Mouse (Mus musculus) spleen, postnatal 4 days (tissue): ENCODE results near the gene Foxo3.
A peak's percentile ranks its signal among the peaks of the same experiment; 100 is the strongest.

ENCODE experiments used
- DNase-seq, 2 experiments: peaks; one replicate each; pipeline ENCODE4 v3.0.0; 2022; ENCODE audit warnings: low spot score in 2 of 2

Gene Foxo3

DNA sequence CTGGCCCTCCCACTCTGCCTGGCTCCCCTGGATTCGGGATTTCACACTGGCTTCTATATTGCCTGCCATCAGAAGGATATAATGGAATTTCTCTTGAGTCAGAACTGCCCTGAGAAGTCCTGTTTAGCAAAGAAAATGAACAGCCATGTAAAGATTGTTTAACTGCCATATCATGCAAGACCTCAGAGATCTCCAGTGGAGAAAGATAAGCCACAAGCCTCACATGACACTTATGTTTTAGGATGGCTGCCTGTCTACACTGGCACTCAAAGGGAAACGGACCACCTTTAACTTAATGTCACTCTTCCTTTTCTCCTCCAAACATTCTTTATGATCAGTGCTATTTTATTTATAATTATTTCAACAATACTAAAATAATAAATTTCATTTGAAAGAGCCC, 26.6 kb downstream of the Foxo3 start:
- no peak for DNase-seq

DNA sequence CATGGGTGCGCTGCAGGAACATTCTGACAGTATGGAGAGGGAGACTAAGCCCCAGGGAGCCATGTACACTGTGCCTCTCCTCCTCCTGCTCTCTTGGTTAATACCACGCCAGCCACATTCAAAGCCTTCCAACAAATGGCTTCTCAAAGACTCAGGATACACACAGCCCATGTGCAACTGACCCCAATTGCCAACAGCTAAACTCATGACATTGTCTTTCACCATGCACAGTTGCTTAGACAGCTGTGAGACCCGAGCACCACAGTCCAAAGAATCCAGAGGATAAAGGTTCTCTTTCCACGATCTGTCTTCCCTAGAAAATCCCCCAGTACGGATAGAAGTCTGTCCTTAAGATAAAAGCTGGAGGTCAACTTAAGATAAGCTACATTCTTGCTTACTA, 27.9 kb downstream of the Foxo3 start:
- no peak for DNase-seq

DNA sequence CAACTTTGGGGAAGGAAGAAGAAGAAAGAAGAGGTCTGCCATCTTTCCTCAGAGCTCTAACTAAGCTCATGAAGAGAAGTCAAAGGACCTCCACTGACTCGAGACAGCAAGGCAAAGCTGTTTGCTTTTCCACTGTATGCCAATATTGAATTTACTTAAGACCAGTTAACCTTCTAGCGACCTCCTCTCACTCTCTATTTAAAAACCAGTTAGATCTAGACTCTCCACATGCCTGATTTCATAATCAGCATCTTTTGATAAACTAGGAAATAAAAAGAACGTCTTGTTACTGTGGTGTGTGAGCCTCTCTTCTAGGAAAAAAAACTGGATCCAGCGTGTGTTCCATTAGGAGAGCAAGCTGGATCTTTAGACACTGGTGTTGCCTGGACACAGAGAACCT, 28.4 kb downstream of the Foxo3 start:
- no peak for DNase-seq

DNA sequence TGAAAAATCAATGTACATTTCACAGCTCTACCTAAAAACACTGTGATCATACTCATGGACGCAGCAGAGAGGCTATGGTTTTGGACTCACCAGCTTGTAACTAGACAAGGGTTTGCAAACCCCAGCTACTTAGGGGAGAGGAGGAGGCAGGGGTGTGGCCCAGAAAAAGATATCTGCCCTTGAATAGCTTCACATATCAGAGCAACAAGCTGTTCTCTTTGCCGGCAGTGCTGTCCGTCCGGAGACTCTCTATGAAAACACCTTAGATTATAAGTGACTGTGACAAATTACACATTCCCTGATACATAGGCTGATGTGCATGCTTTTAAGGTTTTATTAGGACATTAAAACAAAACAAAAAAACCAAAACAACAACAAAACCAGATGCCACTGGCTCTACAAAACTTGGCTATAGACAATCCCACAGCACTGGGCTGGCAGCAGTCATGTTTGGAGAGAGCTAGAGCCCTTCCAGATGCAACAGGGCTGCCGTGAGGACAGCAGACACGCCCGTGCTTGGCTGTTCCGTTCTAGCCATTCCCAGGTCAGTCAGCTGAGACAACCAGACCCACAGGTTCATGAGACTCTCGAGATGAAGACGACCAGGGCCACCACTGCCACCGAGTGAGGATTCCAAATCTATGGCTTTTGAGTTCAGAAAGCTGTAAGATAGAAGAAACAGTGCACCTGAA, 29.3 kb downstream of the Foxo3 start:
- peak in 1 of 2 experiments; percentile 45 for DNase-seq

DNA sequence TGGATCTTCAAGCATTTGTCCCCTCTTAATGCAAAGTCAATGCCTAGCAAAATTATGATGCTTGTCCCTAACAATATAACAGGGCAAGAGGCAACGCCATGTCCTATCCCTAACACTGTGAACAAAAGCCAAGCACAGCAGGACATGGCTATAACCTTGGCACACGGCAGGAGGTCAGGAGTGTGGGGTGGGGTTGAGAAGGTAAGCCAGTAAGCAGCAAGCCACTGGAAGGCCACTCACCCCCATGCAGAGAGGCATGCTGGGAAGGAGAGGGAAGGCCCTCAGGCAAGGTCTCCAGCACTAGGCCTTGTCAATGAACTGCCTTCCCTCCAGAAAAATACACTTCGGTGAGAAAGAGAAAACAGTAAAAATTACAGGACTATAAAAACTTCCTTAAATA, 30.1 kb downstream of the Foxo3 start:
- no peak for DNase-seq

DNA sequence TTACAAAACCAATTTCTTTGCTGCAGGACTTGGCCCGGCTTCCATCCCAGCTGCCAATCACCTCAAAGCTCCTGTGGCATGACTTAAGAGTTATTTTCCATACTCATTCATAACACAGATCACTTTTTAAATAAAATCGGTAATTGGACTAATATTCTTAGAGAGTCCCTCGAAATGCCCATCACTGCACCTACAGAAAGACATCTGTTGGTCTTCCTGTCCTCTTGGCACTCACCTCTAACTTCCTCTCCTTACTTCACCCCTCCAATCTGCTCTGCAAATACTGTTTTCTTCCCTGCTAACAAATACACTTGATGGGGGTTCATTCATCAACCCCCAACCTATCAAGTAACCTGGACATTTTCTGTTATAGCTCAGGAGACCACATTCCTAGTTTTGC, 30.9 kb downstream of the Foxo3 start:
- DNase-seq, result no peak

DNA sequence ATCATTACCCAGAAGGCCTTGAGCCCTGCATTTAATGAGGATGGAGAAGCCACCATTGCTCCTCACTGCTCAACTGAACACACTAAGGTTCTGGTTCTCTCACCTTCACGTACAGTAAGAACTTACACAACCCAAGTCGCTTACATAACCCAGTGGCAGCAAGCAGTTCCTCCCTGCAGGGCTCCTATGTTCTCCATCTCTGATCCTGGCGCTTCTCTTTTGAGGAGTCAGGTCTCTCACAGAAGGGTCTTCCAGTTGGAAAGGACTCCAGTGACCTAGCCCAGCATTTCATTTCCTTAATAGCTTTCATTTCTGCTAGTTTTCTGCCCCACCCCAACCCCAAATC, 31.3 kb downstream of the Foxo3 start:
- no peak for DNase-seq

DNA sequence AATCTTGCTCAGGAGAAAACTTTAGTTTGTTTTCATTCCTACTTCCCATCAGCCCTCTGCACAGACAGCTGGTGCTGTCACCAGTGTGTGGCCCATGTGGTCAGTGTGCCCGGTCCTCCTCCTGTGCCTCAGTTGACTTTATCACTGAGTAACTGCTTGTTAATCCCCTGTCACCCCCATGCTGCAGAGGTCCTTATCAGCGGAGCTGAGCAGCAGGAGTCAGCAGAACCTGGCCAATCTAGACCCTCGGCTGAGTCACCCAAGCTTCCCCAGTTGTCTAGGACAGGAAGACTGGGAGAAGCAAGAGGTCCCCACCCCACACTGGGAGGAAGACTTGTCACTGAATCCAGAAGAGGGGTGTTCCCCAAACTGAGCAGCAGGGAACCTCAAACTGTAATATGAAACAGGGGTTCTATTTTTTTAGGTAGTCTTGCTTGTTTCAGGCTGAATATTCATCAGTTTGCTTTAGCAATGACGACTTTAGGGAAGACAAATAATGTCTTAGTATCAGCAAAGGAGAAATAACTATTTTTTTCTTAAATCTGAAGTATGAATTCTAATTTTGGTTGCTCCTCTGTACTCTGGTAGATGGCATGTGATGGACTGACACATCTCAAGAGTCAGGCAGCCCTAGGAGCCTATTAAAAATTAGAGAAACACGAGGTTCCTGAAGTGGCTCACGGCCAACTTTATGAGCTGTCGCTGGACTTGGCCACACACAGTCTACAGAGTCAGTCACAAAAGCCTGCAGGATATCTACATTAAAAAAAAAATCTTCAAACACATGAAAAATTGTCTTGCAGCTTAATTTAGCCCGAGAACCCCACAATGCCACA, 31.9 kb downstream of the Foxo3 start:
- peak in 1 of 2 experiments; percentile 59 for DNase-seq

DNA sequence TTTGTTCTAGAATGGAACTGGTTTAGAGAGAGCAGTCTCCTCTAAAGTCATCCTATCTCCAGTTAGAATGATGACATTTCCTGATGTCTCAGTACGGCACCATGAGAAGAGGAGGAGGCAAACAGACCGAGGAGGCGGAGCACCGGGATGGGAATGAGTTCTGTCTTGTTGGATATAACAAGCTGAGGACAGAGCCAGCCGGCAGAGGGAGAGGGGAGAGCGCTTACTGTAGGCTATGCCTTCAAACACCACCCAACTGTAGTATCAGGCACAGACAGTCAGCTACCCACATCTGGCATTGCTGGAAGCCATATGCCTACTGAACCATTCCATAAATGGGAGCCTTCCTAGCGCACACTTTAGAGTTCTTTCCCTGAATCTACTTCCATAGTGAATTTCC, 32.6 kb downstream of the Foxo3 start:
- DNase-seq, result no peak

DNA sequence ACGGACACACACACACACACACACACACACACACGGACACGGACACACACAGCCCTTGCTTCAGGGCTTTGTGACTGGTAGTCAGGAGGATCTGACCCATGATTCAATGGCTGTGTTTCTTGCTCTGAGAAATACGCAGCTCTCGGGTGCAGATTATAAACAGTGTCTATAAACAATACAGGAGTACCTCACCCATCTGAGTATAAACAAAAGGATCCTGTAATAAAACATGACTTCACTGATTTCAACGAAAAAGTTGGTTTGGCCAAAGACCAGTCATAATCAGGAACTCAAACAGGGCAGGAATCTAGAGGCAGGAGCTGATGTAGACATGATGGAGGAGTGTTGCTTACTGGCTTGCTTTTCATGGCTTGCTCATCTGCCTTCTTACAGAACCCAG, 34.1 kb downstream of the Foxo3 start:
- no peak for DNase-seq

DNA sequence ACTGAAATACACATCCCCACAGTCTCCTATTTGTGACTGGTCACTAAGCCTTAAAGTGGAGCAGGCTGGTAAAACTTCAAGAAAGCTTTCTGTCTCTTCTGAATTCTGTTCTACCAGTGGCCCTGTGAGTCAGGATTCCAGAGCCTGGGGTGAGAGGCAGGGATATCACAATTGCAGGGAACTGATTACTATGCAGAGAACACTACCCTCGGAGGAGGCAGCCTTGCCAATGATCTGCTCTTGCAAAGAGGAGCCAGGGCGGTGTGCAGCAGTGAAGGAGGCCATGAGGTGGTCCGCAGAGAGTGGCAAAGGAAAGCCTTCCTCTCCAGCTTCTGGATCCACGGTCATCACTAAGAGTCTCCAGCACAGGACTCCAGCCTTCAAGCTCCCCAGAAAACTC, 34.8 kb downstream of the Foxo3 start:
- no peak for DNase-seq

DNA sequence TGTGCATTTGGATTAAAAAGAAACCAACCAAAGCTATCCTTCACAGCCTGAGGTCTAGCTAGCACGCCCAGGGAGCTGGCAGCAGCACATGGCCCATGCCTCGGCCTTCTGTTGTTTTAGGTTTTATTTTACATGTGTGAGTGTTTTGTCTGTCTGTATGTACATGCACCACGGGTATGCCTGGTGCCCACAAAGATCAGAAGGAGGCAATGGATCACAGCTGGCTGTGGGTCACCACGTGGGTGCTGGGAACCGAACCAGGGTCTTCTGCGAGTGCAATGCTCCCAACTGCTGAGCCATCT, 36.8 kb downstream of the Foxo3 start:
- DNase-seq, result no peak

DNA sequence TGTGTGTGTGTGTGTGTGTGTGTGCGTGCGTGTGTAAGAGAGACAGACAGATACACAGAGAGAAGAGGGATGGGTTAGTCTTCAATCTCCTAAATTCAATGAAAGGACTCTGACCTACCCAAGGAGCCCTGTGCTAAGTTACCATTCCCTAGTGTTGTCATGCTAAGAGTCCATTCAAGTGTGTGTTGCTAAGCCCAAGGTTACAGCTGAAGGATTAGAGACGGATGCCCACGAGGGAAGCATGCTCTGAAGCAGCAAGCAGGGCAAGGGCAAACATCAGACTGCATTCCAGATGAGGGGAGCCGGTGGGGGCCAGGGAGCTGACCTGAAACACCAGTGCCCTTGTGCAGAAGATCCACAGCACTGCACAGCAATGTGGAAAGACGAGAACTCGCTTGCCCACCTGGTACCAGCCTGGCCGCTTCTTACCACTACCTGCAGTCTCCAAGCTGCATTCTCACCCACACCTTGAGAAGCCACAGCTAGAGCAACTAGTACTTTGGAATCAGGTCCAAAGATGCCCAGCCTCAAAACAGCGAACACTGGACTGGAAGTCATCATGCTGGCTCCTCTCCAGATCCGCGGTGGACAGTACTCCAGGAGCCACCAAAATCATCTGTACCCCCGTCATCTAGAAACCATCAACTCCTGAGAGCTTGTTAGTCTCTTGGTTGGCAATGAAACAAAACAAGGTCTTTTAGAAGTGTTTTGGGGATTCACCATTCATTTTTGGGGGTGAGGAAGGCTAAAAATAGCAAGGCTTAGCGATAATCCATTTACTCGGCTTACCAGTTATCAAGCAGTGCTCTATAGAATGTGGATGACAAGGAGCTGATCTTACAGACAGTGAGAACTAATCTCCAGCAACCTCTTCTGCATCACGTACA, 37.4 kb downstream of the Foxo3 start:
- DNase-seq, result no peak

DNA sequence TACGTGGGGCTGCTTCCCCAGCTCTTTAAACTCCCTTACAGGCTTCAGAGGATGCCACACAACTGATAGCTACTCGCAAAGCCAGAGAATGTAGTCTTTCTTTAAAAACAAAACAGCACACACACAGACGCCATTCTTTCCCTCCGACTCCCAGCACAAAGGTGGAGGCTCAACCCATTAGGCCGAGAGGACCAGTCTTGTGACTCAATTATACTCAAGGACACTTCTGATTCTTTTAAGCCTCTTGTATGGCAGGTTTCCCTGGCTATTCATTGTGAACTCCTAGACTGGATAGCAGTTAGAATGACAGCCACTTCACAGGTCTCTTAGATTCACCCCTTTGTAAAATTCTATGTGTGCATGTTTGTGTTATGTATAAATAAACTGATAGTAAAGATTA, 38.3 kb downstream of the Foxo3 start:
- no peak for DNase-seq

DNA sequence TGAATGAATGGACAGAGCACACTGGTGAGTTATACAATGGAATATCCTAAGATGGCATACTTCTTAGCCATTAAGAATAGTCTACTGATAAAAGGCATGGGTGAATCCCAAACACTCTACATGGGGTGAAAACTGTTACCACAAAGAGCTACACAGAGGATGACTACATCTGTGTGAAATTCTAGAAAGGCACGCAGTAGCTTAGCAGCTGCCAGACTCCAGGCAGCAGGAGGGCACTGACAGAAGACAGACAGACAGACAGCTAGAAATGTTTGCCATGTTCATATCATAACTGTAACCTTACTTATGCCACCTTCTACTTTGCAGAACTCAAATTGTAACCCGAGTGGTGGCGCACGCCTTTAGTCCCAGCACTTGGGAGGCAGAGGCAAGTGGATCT, 39.0 kb downstream of the Foxo3 start:
- DNase-seq, result no peak

DNA sequence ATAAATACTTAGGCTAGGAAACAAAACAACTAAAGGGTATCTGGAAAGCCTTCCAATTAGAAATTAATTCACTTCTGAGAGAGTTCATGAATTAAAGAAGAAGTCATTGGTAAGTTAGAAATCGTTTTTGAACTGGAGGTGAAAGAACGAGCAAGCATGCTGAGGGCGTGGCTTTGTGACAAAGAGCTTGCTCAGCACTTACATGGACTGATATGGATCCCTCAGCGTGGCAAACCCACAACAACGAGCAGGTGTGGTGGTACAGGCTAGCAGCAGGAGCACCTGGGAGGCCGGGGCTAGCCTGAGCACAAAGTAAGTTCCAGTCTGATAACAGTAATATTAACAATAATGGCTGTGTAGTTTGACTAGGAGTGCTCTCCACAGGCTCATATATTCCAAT, 41.2 kb downstream of the Foxo3 start:
- DNase-seq, result no peak

DNA sequence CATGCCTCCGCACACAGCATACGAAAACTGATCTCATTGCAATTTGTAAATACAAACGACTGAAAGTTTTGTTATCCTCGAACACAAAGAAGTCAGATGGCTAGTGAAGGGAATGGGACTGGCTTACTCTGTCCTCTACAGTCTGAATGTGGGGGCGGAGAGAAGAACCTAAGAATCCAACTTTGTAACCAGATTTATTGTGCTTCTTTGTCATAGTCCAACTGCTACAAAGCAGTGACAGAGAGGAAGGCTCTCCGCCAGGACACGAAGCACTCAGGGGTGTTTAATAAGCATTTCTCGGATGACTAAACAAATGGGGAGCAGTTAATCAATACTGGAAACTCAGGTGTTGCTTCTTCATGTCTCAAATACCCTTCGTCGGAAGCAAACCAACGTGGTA, 43.6 kb downstream of the Foxo3 start:
- DNase-seq, result no peak

DNA sequence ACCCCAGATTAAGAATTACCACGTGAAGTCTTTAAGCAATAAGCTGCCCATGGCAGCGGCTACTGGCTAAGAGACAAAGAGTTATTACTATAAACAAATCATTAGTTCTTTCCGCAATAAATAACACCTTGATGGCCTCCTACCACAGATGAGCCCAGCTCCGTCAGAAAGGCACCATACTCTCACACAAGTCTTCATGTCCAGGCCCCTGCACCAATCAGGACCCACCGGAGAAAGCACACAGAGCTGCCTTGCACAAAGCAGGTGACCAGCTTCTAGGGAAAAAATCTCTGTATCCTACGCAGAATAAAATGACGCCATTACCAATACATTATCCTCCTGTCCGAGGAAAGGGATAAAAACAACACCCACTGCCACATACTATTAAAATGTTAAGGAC, 44.7 kb downstream of the Foxo3 start:
- no peak for DNase-seq

DNA sequence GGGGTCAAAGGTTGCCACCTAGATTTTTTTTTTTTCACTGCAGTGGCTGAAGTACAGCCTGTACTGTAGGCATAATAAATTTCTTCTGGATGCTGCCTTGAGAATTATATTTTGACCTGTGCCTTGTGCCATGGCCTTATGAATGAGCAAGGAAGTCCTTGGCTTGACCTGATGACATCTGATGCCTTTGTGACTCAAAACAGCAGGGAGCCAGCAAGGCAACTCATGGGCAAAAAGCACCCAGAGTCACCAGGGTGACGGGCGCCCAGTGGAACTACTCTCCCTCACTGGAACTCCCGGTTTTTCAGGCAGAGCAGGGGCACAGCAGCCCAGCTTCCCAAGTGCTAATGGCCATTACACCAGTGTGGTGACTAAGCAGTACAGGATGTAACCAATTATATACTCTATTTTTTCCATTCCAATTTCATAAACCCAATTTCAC, 45.4 kb downstream of the Foxo3 start:
- no peak for DNase-seq

DNA sequence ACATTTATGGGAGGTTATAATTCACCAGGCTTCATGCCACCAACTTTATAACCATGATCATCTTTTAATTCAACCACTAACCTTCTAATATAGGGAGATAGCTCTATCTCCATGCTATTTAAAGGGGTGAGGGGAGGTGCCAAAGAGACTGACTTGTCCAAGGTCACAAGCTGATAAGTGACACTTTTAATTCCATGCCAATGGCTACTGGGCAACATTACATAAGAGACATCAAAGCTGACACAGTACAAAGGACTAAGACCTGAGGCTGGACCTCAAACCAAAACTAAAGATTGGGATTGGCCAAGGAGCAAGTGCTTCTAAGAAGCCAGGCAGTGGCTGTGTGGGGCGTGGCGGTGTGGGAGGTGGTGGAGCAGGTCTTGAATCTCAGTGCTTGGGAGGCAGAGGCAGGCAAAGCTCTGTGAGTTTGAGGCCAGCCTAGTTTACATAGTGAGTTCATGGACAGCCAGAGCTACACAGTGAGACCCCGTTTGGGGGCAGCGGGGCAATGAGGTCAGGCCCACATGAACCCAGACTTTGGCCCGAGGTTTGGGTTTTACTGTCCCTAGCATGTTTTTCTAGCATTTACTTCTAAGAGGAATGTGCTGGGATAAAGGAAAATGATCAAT, 46.0 kb downstream of the Foxo3 start:
- DNase-seq, result no peak

DNA sequence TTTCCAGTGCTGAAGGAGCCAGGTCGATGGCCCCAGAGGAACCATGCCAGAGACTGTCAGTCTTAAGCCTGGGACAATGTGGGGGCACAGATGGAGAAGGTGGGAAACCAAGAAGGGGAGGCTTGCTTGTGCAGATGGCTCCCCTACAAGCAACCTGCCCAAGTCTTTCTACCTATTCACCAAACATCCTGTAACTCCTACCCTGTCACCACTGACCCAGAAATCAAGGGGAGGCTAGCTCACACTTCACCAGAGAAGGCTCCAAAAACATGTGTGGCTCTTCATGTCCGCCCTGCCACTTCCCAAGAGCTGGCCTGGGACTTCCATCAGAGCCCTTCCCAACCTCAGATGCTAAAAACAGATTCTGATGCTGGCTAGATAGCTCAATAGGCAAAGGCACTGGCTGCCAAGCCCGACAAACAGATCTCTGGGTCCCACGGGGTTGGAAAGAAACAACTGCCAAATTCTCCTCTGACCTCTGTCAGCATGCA, 48.8 kb downstream of the Foxo3 start:
- DNase-seq, result no peak

DNA sequence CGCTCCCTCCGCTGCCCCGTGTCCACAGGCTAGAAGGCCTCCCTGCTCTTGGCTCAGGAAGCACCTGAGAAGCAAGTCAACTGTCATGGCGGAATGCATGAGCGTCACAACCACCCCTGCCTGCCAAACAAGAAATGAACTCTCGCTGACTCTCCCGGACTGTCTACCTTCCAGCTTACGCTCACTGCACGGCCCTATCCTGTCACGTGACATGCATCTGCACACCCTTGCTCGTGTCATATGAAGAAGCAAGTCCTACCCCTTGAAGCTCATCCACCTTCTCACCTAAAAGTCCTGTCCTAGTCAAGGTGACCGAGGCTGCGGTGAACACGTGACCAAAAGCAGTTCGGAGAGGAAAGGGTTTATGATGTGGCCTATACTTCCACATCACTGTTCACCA, 50.4 kb downstream of the Foxo3 start:
- no peak for DNase-seq
